Mouse (Mus musculus) ES-Bruce4 (cell line): Measurements from ENCODE around the gene Cldn6.

ENCODE experiments used
- CTCF ChIP-seq: IDR thresholded peaks from one replicate; pipeline ENCODE4 v1.8.1; 2011; ENCODE audit warnings: low read depth, low read length
- POLR2A ChIP-seq: IDR thresholded peaks from one replicate; pipeline ENCODE4 v1.8.1; 2011; ENCODE audit warnings: low read length; ENCODE audit not compliant: insufficient read depth

DNA sequence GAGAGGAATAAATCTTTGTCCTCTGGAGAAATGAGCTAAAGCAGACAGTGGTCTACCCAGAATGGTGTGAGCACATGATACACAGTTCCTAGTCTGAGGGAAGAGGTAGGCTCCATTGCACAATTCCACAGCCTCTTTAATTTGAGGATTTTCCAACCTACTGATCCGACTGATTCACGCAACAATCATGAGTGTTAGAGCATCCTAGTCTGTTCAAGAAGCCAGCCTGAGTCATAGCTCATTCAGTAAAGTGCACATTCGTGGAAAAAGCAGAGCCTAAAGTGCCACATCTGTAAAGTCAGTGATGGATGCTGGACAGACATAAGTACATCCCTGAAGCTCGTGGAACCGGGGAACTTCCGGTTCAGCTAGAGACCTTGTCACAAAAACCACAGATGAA lies 27.7 kb upstream of the Cldn6 start:
- TF ChIP-seq CTCF (no peak), POLR2A (no peak)
